Mouse (Mus musculus) stomach, embryonic 16.5 days (tissue): ENCODE results near the gene Mprip. TPM values are rescaled to one million over a fixed set of nuclear protein-coding genes. Genes with fewer than 3 reads are reported as not detected.
"Not testable (repeated sequence)": the region's sequence is repeated elsewhere in the genome, so short reads cannot be mapped to it uniquely, and the experiment has no call there.

Experiments used
- ATAC-seq: fragments of 200-750 bp; cut with Nextera tagmentation; 2 replicates; pipeline ENCODE4 v1.8.0; 2017; ENCODE audit warnings: moderate number of reproducible peaks, moderate TSS enrichment; ENCODE audit not compliant: insufficient read depth, low FRiP score
- H3K27ac ChIP-seq: fragments of 300-500 bp; sonication (generic); 2 replicates; pipeline ENCODE4 v1.5.1; 2014; ENCODE audit warnings: low read length
- H3K27me3 ChIP-seq: fragments of 300-500 bp; sonication (generic); 2 replicates; pipeline ENCODE4 v1.6.1; 2014; ENCODE audit warnings: low read length, control low read depth, mixed read lengths; ENCODE audit not compliant: control insufficient read depth, insufficient read depth
- H3K36me3 ChIP-seq: fragments of 300-500 bp; sonication (generic); 2 replicates; pipeline ENCODE4 v1.6.1; 2014; ENCODE audit warnings: low read length; ENCODE audit not compliant: control insufficient read depth, insufficient read depth
- H3K4me1 ChIP-seq: fragments of 300-500 bp; sonication (generic); 2 replicates; pipeline ENCODE4 v1.6.1; 2014; ENCODE audit warnings: low read length, control low read depth, mixed read lengths; ENCODE audit not compliant: control insufficient read depth, insufficient read depth
- H3K4me2 ChIP-seq: fragments of 300-500 bp; sonication (generic); 2 replicates; pipeline ENCODE4 v1.6.1; 2014; ENCODE audit warnings: low read depth, low read length, mixed read lengths
- H3K4me3 ChIP-seq: fragments of 300-500 bp; sonication (generic); replicated peaks from 2 replicates; pipeline ENCODE4 v1.5.1; 2014; ENCODE audit warnings: mild to moderate bottlenecking, low read length
- H3K9ac ChIP-seq: fragments of 300-500 bp; sonication (generic); 2 replicates; pipeline ENCODE4 v1.6.1; 2014; ENCODE audit warnings: low read length
- H3K9me3 ChIP-seq: fragments of 300-500 bp; sonication (generic); replicated peaks from 2 replicates; pipeline ENCODE4 v1.6.1; 2016; ENCODE audit warnings: low read length, control low read depth; ENCODE audit not compliant: control insufficient read depth
- WGBS: fragments of 180-500 bp; shearing (Covaris S2); extraction: QIAGEN DNeasy Blood & Tissue Kit; methylation state at CpG from one replicate; pipeline ENCODE4 v1.1.7; 2014; 5-methylcytosine and 5-hydroxymethylcytosine counted together
- polyA plus RNA-seq: library from polyadenylated mRNA; unstranded; fragments of >200 nt; fragmentation: Nextera tagmentation; extraction: Ambion mirVana; gene quantifications from 2 replicates; pipeline ENCODE4 v1.2.1, GENCODE M21; 2015

The Mprip gene
- polyA plus RNA-seq, 1 experiment from 2014 or later = 46.7 TPM

GRCm38 (mm10) chr11:59662877-59663775, 2.0 kb downstream of the Mprip start:
- no peak for ATAC-seq
- peak overlapping the region; percentile 83 for H3K4me2 ChIP-seq
- H3K27ac ChIP-seq = peak overlapping the region; percentile 89
- WGBS = 4% methylated on average over 30 of the region's 30 CpGs
- no peaks in the 10 kb centered on the region for H3K9me3 ChIP-seq
- peak overlapping the region; percentile 90 for H3K9ac ChIP-seq
- peak overlapping the region; percentile 71 for H3K4me3 ChIP-seq
- H3K27me3 ChIP-seq = no peaks in the 10 kb centered on the region
- H3K36me3 ChIP-seq = no peaks in the 10 kb centered on the region
- H3K4me1 ChIP-seq = peaks cover 38% of the 10 kb centered on the region

GRCm38 (mm10) chr11:59663776-59664320, 2.7 kb downstream of the Mprip start:
- Histone ChIP-seq H3K9ac (peak overlapping the region; percentile 90), H3K4me2 (peak overlapping the region; percentile 83), H3K4me1 (peaks cover 38% of the 10 kb centered on the region), H3K27ac (peak overlapping the region; percentile 89), H3K4me3 (peak overlapping the region; percentile 71), H3K36me3 (no peaks in the 10 kb centered on the region), H3K9me3 (no peaks in the 10 kb centered on the region), H3K27me3 (no peaks in the 10 kb centered on the region)
- WGBS = 17% methylated on average over 3 of the region's 3 CpGs
- no peak for ATAC-seq

GRCm38 (mm10) chr11:59664818-59665217, 3.7 kb downstream of the Mprip start:
- H3K4me1 ChIP-seq = peaks cover 38% of the 10 kb centered on the region
- H3K4me2 ChIP-seq = peak overlapping the region; percentile 83
- no peaks in the 10 kb centered on the region for H3K9me3 ChIP-seq
- H3K9ac ChIP-seq = peak overlapping the region; percentile 32; the same call in 1 of the 2 replicates
- peak overlapping the region; percentile 89 for H3K27ac ChIP-seq
- no peaks in the 10 kb centered on the region for H3K36me3 ChIP-seq
- peak overlapping the region; percentile 71 for H3K4me3 ChIP-seq
- 0 out of 2 replicates have a peak, but pooled peaks have one; percentile 6 for ATAC-seq
- 26% methylated on average over 3 of the region's 3 CpGs for WGBS
- H3K27me3 ChIP-seq = no peaks in the 10 kb centered on the region

GRCm38 (mm10) chr11:59671049-59671693, 10.1 kb downstream of the Mprip start:
- WGBS = 55% methylated on average over 4 of the region's 4 CpGs
- H3K27me3 ChIP-seq = no peaks in the 10 kb centered on the region

GRCm38 (mm10) chr11:59674013-59674412, 12.9 kb downstream of the Mprip start:
- Histone ChIP-seq H3K4me3 (no peak overlapping the region), H3K27me3 (no peaks in the 10 kb centered on the region), H3K9ac (no peak overlapping the region), H3K4me2 (no peak overlapping the region), H3K4me1 (peaks cover 10% of the 10 kb centered on the region), H3K36me3 (no peaks in the 10 kb centered on the region), H3K27ac (no peak overlapping the region), H3K9me3 (no peaks in the 10 kb centered on the region)
- WGBS = 75% methylated on average over 3 of the region's 3 CpGs
- ATAC-seq = no peak

More at GRCm38 (mm10) chr11:59671049-59671693, 10.1 kb downstream of the Mprip start:
- peaks cover 19% of the 10 kb centered on the region for H3K4me1 ChIP-seq
- no peak overlapping the region for H3K4me3 ChIP-seq
- H3K27ac ChIP-seq = no peak overlapping the region
- H3K9ac ChIP-seq = no peak overlapping the region
- H3K4me2 ChIP-seq = no peak overlapping the region
- no peaks in the 10 kb centered on the region for H3K36me3 ChIP-seq
- no peak for ATAC-seq
- no peaks in the 10 kb centered on the region for H3K9me3 ChIP-seq

GRCm38 (mm10) chr11:59674746-59675145, 13.6 kb downstream of the Mprip start:
- not testable (repeated sequence) for H3K9ac ChIP-seq, ATAC-seq, H3K27ac ChIP-seq, H3K36me3 ChIP-seq, H3K9me3 ChIP-seq, H3K4me3 ChIP-seq, H3K4me1 ChIP-seq, H3K27me3 ChIP-seq, H3K4me2 ChIP-seq
- WGBS = 97% methylated on average over 8 of the region's 8 CpGs

- Histone ChIP-seq H3K27ac (no peak overlapping the region), H3K4me1 (0 out of 2 replicates have a peak, but pooled peaks cover 2% of the 10 kb centered on the region), H3K36me3 (no peaks in the 10 kb centered on the region), H3K9ac (no peak overlapping the region), H3K9me3 (no peaks in the 10 kb centered on the region), H3K4me3 (no peak overlapping the region), H3K4me2 (no peak overlapping the region), H3K27me3 (no peaks in the 10 kb centered on the region)
- WGBS = 82% methylated on average over 2 of the region's 2 CpGs
- ATAC-seq = no peak
Observed at GRCm38 (mm10) chr11:59677767-59678166, 16.7 kb downstream of the Mprip start.

GRCm38 (mm10) chr11:59678693-59679092, 17.6 kb downstream of the Mprip start:
- ATAC-seq = no peak
- H3K9ac ChIP-seq = no peak overlapping the region
- 92% methylated on average over 2 of the region's 2 CpGs for WGBS

GRCm38 (mm10) chr11:59680111-59680510, 19.0 kb downstream of the Mprip start:
- Histone ChIP-seq H3K27me3 (no peaks in the 10 kb centered on the region), H3K4me3 (no peak overlapping the region), H3K9ac (no peak overlapping the region), H3K36me3 (no peaks in the 10 kb centered on the region), H3K4me1 (0 out of 2 replicates have a peak, but pooled peaks cover 2% of the 10 kb centered on the region), H3K9me3 (no peaks in the 10 kb centered on the region), H3K27ac (no peak overlapping the region), H3K4me2 (no peak overlapping the region)
- WGBS = 77% methylated on average over 5 of the region's 5 CpGs
- ATAC-seq = no peak

More at GRCm38 (mm10) chr11:59678693-59679092, 17.6 kb downstream of the Mprip start:
- 0 out of 2 replicates have a peak, but pooled peaks cover 2% of the 10 kb centered on the region for H3K4me1 ChIP-seq
- H3K9me3 ChIP-seq = no peaks in the 10 kb centered on the region
- H3K4me2 ChIP-seq = no peak overlapping the region
- H3K27me3 ChIP-seq = no peaks in the 10 kb centered on the region
- H3K4me3 ChIP-seq = no peak overlapping the region
- H3K27ac ChIP-seq = no peak overlapping the region
- no peaks in the 10 kb centered on the region for H3K36me3 ChIP-seq
